Mouse (Mus musculus) NIH3T3 (cell line): Measurements from ENCODE around the gene Gm20696.
A peak's percentile ranks its signal among the peaks of the same experiment; 100 is the strongest.

Experiments used
- DNase-seq: peaks from one replicate; pipeline ENCODE4 v3.0.0-alpha.2; 2012; ENCODE audit warnings: low read depth

Gene Gm20696

DNA sequence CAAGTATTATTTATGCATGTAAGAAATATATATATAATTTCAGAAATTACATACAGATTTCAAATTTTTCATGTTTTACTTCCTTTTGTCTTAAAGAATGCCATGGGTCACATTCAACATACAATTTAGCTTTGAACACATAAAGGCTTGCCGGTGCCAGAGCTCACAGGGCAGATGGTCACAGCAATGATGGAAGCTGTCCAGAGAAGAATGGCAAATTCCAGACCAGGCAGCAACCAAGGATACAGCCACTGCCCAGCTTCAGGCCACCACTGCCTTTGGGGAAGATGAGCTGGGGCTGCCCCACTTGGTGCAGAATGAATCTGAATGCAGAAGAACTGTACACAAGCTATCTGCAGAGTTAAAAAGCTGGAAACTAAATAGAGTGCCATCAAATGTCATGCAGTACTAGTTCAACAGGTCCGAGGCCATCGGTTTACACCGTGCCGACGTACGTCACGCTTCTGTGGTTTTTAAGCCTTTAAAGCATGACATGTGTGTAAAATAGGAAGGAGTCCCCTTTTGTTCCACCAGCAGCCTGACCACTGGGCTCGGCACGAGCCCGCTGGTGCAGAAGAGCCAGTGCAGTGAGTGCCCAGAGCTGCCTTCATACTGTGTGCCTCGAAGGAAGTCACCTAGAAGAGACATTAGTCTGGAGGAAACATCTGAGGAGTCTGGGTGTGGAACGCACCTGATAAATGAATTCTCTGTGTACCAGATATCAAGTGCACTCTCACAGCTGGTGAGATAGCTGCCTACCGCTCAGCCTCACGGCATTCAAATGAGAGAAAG lies 383.5 kb downstream of the Gm20696 start:
- DNase-seq: no peak

DNA sequence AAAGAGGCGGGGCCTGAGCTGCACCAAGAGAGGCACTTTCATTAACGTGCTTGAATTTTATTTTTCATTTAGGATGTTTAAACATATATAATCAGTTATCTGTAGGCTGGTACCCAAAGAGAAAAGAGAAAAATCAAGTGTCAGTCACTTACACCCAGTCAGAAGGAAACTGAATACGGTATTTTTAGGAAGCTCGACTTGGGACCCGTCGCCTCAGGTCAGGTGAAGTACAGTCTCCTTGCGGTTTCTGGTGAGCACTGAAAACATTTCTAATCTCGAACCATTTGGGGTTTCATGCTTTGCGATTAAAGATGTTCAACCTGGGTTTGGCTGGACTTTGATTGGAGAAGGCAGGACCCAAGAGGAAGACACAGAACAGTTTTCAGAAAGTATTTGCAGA lies 385.2 kb downstream of the Gm20696 start:
- DNase-seq: no peak

DNA sequence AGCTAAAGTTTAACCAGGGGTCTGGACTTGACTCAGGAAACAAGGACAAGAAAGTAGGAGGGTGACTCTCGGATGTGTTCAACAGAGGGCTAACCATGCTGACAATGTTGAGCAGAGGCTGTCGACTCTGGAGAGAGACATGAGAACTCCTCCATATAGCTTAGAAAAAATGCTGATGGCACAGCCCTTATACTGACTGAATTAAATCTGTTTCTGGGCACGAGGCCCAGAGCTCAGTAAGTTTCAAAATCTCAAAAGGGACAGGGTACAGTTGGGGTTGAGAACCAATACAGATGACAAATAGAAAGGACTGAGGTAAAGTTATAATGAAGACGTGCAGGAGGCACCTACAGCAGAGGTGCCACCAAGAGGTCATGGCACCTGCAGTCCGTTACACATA lies 386.0 kb downstream of the Gm20696 start:
- DNase-seq: no peak

DNA sequence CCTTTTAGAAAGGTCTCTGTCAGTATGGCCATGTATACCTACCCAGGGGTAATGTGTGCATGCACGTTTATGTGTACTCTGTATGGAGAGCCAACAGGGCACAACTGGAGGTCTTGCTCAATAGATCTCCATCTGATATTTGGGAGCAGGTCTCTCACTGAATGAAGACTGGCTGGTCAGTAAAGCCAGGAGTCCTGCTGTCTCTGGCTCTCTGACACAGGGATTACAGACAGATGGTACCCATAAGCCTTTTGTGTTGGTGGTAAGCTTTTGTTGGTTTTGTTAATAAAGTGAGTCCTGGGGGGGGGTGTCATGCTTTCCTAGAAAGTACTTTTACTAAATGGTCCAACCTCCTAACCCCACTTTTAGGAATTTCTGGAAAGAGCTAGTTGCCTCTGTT lies 389.3 kb downstream of the Gm20696 start:
- no peak for DNase-seq

DNA sequence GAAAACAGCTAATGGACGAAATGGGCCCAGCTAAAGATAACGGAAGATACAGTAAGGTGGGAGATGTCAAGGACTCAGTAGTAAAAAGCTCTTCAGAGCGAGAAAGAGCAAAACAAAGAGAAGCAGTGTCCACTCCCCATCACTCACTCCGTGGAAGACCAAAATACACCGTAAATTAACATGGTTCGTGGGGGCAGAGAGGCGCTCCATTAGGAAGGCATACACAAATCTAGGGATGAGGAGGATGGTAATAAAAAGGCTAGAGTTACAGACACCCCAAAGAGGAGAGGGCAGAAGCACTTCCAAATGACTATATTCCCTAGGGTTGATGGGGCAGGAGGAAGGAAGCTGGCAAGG lies 390.3 kb downstream of the Gm20696 start:
- DNase-seq: no peak

DNA sequence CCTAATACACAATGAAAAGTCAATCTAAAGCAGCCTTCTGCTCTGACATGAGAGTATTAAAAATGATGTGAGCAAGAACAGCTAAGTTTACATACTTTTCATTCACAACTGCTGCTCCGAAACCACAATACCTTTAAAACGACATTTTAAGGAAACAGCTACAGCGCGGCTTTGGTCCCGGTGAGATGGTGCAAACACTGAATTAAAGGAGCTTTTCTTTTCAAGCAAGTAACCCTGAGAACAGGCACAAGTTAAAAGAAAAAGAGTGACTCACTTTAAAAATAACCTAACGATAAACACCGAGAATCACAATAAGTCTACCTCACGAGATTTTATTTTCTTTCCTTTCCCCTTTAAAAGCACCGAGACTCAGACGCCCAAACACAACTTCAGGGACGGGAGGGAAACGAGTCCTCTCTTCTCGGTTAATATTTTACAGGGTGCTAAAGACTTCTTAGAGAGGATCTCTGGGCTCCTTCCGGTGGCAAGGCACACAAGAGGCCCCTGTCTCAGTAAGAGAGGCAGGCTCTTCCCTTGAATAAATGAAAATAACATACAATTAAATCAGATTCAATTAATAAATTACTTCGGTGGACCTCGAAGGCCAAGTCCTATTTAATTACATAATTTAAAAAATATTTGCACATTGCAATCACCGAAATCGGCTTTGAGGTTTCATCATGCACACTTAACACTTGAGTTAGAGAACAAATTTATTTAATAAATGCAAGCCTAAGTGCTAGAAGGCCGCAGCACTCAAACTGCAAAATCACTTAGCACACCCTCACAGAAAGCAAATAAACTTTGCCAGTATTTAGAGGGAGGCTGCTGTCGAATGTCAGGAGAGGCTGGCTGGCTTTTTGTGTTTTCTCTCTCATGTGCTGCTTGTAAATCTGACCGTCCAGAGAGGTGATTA lies 391.0 kb downstream of the Gm20696 start:
- no peak for DNase-seq

DNA sequence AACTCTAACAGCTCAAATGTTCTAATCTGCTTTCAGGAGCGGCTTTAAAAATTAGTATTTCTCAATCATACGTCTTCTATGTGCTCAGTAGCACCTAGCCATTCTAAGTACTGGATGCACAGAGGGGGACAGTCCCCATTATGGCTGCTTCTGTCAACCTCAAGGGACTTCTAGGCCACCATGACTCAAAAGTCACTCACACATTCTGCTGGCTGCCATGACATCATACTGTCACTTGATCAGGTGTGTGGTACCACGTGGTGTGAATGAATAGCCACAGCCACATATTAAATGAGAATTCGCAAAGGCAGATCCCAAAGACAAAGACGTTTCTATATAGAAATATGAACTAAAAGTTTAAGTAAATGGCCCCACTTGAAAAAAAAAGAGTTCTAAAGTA lies 391.9 kb downstream of the Gm20696 start:
- no peak for DNase-seq

DNA sequence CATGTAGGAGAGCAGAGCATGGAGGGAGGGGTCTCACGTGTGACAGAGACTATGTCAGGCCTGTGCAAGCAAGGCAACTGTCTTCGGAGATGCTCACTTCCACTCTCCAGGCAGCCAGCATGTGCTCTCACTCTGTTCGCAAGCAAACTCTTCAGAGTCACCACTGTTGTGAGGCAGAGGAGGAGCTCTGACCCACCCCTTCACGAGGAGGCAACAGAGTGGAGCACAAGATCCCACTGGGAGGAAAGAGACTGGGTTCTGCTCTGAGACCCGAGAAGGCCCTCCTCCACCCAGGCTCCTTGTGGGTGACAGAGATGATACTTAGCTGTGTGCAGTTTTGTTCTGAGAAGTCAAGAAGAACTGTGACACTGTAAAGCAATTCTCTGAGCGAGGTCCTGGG lies 392.4 kb downstream of the Gm20696 start:
- no peak for DNase-seq

DNA sequence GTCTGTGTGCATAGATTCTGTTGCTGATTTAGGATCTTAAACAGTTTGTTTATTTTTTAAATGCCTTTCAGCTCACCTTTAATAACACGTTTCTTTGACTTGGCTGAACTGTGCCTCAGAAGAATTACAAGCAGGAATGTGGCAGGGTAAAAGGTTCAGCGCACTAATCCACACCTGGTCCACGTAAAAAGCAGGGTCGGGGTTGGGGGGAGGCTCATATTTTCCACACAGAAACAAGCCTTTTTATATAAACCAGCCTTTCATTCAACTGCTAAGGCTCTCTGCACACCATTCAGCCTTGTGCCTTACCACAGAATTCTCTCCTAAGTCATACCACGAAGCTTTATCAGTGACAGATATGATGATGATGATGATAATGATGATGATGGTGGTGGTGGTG lies 393.4 kb downstream of the Gm20696 start:
- DNase-seq: no peak

DNA sequence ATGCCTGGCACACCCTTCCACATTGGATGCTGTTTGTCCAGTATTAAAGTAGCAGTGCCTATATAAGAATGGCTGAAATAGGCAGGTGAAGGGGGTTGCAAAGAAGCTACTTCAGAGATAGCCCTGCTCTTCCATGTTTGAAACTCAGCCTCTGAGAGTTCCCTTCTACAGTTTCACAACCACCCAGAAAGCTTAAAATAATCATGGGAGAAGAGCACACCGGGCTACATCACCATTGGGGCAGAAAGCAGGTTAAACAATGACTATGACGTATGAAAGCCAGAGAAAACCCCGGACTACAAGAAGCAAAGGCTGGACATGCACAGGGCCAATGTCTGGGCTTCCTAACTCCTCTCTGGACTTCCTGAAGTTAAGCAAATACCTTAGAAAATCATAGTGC lies 394.4 kb downstream of the Gm20696 start:
- no peak for DNase-seq

DNA sequence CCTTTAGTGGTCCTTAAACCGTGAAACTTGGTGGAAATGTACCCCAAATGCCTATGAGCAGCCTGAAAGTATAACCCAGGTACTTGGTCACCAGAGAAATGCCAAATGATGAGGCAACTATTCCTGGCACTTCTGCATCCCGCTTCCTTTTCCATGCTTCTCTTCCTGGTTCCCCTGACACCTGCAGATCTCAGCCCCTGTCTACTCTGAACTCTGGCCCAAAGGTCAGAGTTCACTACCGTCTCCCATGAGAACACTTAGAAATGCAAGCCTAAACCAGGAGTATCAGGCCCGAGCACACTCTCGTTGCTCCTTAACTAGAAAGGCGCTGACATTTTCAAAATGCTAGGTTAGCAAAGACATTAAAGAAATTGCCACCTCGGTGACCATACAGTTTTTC lies 394.9 kb downstream of the Gm20696 start:
- no peak for DNase-seq

DNA sequence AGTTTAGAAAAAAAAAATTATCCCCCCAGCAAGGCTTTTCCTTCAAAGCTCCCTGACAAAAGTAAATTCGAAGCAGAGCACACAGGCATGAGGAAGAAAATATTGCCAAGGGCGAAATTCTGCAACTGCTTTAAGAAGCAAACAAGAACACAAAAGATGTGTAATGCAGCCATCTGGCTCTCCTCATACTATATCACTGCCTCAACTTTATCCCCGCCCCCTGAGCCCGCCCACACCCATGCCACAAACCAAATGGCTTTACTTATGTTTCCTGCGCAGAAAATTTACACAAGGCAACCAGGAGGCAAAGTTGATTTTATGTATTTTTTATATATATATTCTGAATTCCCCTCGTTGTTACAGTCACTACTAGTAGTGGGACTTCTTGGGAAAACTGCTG lies 396.7 kb downstream of the Gm20696 start:
- DNase-seq: peak; percentile 52

DNA sequence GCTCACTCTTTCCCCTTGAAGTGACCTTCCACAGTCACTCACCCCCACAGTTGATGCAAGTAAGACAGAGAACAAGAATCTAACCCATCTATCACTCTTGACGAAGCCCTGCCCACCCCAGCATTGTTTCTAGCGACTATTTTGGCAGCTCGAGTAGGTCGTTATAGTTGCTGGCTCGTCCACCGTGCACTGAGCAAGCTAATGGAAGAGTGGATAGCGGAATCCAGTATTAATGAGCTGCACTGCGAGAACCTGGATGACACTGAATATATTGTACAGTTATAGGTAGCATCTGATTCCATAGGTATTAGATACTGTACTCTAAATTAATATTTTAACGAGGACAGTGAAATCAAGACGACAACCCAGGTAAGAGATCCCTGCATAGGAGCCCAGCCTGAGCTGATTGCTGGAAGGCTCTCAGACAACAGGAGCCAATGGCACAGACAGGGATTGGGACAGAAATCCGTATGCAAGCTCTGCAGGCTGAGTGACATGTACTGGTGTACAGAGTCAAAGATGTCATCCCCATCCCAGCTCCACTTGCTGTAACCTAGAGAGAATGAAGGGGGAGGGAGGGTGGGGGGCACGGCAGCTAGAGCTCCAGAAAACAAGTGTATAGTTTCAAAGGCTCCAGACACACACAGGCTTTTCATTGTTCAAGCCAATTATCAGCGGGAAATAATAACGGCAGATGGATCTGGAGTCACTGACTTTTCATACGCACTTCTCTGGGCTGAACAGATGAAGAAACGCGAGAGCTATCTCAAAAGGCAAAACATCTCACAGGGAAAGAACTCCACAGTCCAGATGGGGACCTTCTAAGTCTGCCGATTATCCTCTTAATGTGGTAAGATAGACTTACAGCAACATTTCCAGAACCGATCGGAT lies 398.2 kb downstream of the Gm20696 start:
- no peak for DNase-seq

DNA sequence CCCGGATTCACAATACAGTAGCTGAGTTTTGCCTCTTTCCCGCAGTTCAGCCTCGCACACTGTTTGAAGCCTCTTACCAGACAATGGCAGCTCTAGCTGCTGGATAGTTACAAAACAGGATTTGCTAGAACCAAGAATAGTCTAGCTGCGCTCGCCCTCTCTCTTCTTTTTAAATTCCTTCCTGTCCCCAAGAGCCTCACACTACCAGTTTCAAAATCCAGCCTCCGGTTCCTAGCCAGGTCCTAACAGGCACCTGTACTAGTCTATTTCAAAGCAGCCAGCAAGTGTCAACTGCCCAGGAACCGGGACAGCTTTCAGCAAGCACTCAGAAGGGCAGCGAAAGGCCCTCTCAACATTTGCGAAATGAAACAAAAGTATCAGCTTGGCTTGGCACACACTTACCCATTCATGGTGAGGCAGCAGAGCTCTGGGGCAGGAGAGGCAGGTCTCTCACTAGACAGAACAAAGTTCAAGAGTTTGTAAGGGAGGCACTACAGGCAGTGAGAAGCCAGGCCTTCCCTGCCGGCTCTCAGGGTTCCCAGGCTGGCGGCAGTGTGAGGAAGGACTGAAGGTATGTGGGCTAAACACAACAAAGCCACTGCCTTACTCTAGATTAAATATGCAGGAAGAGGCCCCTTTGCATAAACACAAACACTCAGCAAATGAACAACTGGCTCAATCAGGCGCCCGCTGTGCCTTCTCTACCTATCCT lies 400.5 kb downstream of the Gm20696 start:
- DNase-seq: peak; percentile 16

DNA sequence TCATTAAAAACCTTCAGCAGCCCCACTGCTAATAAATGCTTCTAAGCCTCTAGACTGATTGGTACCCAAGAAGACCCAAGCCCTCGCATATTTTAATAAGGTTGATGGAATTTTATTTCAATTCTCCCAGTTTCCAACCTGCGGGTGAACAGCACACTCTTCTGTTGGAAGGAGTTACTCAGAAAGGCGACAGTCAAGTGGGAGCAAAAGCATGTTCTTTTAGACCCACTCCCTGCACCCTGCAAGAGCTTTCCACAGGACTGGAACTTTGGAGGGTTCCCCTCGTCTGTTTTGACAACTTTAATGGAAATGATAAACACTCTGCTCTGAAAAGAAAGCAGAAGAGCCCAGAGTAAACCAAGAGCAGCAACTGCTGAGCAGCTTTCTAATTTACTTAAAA lies 401.4 kb downstream of the Gm20696 start:
- DNase-seq: no peak

DNA sequence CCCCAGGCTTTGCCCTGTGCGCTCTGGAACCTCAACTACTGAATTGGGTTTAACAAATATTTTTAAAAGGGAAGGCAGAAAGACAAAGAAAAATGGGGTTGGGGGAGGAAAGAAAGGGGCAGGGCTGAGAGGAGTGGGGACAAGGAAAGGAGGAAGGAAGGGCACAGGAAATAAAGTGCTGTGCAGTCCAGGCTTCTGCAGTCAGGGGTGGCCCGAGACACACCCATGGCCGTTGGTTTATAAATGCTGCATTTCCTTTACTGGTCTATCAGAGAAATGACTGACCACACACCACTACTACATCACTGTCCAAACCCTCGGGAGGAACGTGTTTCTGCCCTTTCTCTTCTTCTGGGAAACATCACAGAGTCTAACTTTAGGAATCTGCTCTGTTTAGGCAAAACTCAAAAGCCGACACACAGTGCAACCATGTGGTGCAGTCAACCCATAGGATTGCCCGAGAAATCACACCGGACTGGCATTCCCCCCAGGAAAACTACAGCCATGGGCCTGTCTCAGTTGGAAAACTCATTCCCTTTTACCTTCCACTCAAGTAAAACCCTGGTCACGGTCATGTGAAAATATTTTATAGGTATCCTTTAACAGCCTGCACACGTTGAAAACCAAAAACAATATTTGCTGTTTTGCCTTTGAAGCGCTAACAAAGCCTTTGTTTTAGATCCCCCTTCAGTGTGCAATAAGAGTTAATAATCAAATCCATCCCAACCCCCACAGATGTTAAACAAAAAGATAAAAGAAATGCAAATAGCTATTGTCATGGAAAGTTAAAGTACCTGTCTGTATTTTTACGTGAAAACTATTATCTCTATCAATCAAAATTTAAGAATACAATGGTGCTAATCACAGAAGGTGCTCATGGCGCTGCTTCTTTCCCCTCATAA lies 402.2 kb downstream of the Gm20696 start:
- DNase-seq: no peak

DNA sequence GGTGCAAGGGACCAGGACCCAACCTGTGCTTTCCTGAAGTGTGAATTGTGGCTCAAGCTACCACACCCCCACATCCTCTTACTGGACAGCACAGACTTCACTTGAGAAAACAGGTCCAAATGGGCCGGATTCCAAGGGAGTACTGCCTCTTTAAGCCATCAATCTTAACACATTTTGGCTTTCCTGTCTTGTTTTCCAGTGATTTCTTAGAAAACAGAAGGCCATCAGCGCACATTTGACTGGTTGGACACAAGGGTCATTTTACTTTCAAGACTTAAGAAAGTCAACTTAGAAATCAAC lies 402.8 kb downstream of the Gm20696 start:
- peak; percentile 29 for DNase-seq

DNA sequence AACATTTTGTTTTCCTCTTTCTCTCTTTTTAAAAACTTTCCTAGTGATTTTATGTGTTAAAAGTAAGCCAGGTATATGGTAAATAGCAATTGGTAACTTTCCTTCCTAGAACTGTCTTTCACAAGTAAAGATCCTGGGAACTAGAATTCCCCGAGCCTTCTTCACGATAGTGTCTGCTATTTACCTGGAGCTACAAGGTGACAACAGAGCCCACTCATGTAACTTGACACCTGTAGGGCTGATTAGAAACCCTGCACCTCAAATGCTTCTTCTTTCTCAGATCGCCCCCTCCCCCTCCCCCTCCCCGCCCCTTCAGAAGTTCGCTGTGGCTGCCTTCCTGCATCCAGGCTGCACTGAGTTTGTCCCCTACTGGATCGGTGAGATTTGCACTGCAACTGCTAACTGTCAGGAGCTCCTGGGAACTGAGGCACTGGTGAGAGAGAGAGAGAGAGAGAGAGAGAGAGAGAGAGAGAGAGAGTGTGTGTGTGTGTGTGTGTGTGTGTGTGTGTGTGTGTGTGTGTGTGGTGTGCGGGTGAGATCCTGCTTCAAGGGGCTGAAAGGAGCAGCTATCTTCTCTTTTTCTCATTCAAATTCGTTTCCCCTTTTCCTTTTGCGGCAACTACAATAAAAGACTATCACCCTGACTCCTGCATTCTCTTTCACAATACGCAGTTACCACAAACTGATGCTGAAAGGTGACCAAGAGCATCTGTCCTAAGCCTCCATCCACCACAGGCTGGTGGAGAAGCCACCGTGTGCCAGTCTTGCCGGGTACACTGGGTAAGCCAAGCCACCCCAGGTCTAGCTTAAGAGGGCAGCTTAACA lies 403.3 kb downstream of the Gm20696 start:
- DNase-seq: no peak

DNA sequence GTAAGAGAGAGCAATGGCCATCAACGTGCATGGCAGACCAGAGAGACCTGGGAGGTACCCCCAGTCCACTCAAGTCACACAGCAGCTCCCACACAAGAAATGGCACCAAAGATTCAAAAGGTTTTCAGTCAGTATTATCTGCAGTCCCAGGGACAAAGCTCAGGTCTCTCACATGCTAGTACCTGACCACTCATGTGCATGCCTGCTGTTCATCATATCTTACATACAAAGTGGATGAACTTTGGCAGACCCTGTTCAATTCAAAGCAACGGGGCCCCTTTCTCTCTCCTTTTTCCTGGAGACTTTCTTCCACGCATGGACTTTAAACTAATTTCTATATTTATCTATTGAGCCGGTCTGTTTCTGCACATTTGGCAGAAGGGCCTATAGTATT lies 404.9 kb downstream of the Gm20696 start:
- no peak for DNase-seq
